Mouse (Mus musculus): Measurements from ENCODE around the gene Uhrf1bp1l. TPM values are rescaled to one million over a fixed set of nuclear protein-coding genes. Genes with fewer than 3 reads are reported as not detected.

The Uhrf1bp1l gene
- polyA plus RNA-seq, 1 experiment, result 43.5 TPM

DNA sequence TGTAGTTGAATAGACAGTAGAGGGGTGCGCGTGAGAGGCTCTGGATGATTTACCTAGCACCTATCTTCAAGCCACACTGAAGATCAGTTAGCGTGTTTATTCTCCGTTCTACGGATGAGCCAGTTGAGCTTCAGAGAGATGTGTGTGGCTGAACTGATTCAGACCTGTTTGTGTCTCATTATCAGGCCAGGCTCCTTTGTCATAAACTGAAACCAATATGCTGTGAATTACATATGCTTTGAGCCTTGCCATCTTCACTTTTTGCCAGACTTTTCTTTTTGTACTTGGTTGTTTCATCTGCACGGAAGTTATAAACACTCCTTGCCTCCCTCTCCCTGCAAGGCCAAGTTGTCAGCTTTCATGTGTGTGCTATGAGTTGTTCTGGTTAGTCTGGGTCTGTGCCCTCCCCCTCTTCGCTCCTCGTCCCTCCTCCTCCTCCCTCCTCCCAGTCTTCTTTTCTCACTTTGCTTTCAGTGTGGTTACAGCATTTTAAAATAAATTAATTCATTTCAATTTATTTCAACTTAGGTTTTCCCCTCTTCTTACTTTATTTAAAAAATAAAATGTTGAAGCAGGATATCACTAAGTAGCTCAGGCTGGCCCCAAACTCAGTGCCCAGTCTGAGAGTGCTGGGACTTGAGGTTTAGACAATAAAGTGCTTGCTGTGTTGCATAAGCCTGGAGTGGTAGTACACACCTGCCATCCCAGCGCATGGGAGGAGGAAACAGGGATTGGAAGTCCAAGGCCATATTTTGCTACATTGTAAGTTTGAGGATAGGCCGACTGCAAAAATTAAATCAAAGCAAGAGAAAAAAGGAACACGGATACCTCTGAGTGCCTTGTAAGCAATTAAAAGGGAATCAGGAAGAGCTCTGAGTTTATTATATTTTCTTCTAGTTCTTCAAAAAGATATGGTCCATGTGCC, 21.3 kb downstream of the Uhrf1bp1l start:
- H3K9ac ChIP-seq (ENCODE audit: low read depth, poor library complexity, severe bottlenecking), result no peak overlapping the region
- no peaks in the 10 kb centered on the region for H3K36me3 ChIP-seq (ENCODE audit: control insufficient read depth, insufficient read depth, low read length, poor library complexity, severe bottlenecking)
- no peak overlapping the region for H3K27ac ChIP-seq (ENCODE audit: insufficient read depth, low read length)
- TF ChIP-seq CTCF (IDR thresholded peaks at IDR 0.05; ENCODE audit: low read depth, low read length) (no peak), POLR2A (IDR thresholded peaks at IDR 0.05; ENCODE audit: insufficient read depth, low read length) (no peak), EP300 (IDR thresholded peaks at IDR 0.05; ENCODE audit: insufficient read depth, low read depth, low read length) (no peak)
- H3K9me3 ChIP-seq (replicated peaks; ENCODE audit: control insufficient read depth, insufficient read depth, low read length, poor library complexity, severe bottlenecking), result no peaks in the 10 kb centered on the region
- no peaks in the 10 kb centered on the region for H3K27me3 ChIP-seq (ENCODE audit: control insufficient read depth, insufficient read depth, low read length, poor library complexity, severe bottlenecking)
- H3K4me3 ChIP-seq (ENCODE audit: low read depth, low read length), result no peak overlapping the region
- no peaks in the 10 kb centered on the region for H3K4me1 ChIP-seq (ENCODE audit: control insufficient read depth, insufficient read depth, low read length)

DNA sequence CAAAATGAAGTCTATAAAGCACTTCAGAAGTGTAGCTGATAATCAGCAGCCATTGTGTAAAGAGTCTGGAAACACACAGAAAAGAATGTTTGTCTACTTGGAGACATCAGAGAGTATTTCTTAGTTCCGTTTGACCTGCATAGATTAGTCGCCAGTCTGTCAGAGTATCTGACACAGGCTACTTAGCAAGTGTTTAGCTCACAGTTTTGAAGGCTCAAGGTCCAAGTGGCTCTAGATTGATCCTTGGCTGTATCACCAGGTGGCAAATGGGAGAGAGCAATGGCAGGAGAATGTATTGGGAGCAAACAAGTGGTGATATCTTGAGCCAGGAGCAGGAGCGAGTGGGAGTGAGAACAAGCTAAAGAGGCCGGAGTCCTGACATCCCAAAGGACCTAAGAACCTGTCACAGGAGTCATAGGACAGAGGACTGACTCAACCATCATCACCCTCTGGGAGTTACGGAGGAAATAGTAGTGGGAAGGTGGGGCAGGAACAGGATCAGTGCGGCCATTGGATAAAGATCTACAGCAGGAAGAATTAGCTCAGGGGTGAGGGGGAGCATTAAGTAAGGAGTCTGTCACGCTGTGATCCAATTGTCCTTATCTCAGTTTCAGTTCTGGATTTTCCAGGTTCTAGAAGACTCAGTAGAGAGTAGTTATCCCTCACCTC, 23.7 kb downstream of the Uhrf1bp1l start:
- Histone ChIP-seq H3K9me3 (replicated peaks; ENCODE audit: control insufficient read depth, insufficient read depth, low read length, poor library complexity, severe bottlenecking) (no peaks in the 10 kb centered on the region), H3K27ac (ENCODE audit: insufficient read depth, low read length) (no peak overlapping the region), H3K36me3 (ENCODE audit: control insufficient read depth, insufficient read depth, low read length, poor library complexity, severe bottlenecking) (no peaks in the 10 kb centered on the region), H3K4me1 (ENCODE audit: control insufficient read depth, insufficient read depth, low read length) (no peaks in the 10 kb centered on the region), H3K9ac (ENCODE audit: low read depth, poor library complexity, severe bottlenecking) (no peak overlapping the region), H3K27me3 (ENCODE audit: control insufficient read depth, insufficient read depth, low read length, poor library complexity, severe bottlenecking) (no peaks in the 10 kb centered on the region), H3K4me3 (ENCODE audit: low read depth, low read length) (no peak overlapping the region)
- no peak for TF ChIP-seq POLR2A (IDR thresholded peaks at IDR 0.05; ENCODE audit: insufficient read depth, low read length)
- no peak for TF ChIP-seq CTCF (IDR thresholded peaks at IDR 0.05; ENCODE audit: low read depth, low read length)
- no peak for TF ChIP-seq EP300 (IDR thresholded peaks at IDR 0.05; ENCODE audit: insufficient read depth, low read depth, low read length)

DNA sequence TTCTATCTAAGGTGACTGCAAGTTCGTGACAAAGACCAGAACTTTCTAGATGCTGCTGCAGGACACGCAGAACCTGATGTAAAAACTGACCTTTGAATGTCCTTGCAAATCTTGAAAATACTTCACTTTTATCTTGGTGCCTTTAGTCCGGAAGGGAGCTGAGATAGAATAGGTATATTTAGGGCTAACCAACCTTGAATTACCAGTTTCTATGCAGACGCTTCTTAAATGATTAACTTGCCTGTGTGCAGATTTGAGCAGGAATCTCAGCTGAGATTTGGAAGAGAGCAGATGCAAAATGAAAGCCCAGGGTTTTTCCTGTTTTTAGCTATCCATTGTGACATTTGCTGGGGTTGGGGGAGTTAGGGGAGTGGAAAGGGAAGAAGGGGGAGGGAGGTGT, 24.3 kb downstream of the Uhrf1bp1l start:
- H3K36me3 ChIP-seq (ENCODE audit: control insufficient read depth, insufficient read depth, low read length, poor library complexity, severe bottlenecking), result no peaks in the 10 kb centered on the region
- TF ChIP-seq EP300 (IDR thresholded peaks at IDR 0.05; ENCODE audit: insufficient read depth, low read depth, low read length), result no peak
- no peak for TF ChIP-seq CTCF (IDR thresholded peaks at IDR 0.05; ENCODE audit: low read depth, low read length)
- TF ChIP-seq POLR2A (IDR thresholded peaks at IDR 0.05; ENCODE audit: insufficient read depth, low read length), result no peak
- H3K27me3 ChIP-seq (ENCODE audit: control insufficient read depth, insufficient read depth, low read length, poor library complexity, severe bottlenecking), result no peaks in the 10 kb centered on the region
- no peak overlapping the region for H3K9ac ChIP-seq (ENCODE audit: low read depth, poor library complexity, severe bottlenecking)
- H3K9me3 ChIP-seq (replicated peaks; ENCODE audit: control insufficient read depth, insufficient read depth, low read length, poor library complexity, severe bottlenecking), result no peaks in the 10 kb centered on the region
- H3K27ac ChIP-seq (ENCODE audit: insufficient read depth, low read length), result no peak overlapping the region
- H3K4me3 ChIP-seq (ENCODE audit: low read depth, low read length), result no peak overlapping the region
- no peaks in the 10 kb centered on the region for H3K4me1 ChIP-seq (ENCODE audit: control insufficient read depth, insufficient read depth, low read length)

DNA sequence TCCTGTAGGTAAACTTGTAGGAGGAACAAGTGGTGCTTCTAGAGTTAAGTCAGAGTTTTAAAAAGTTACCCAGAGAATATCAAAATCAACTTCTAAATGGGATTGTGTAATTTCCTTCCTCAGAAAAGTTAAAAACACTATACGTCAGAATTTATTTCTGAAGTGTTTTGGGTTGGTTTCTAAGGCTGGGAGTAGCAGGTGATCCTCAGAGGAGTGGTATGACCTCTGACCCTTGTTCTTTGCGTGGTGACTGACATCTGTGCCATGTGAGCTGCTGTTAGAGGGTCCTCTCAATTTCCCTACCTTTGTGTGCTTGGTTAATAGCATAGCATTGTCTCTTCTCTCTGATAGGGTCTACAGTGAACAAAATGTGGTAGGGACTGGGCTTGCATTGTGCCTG, 27.1 kb downstream of the Uhrf1bp1l start:
- Histone ChIP-seq H3K9me3 (replicated peaks; ENCODE audit: control insufficient read depth, insufficient read depth, low read length, poor library complexity, severe bottlenecking) (no peaks in the 10 kb centered on the region), H3K4me3 (ENCODE audit: low read depth, low read length) (no peak overlapping the region), H3K27me3 (ENCODE audit: control insufficient read depth, insufficient read depth, low read length, poor library complexity, severe bottlenecking) (no peaks in the 10 kb centered on the region), H3K9ac (ENCODE audit: low read depth, poor library complexity, severe bottlenecking) (no peak overlapping the region), H3K27ac (ENCODE audit: insufficient read depth, low read length) (no peak overlapping the region), H3K4me1 (ENCODE audit: control insufficient read depth, insufficient read depth, low read length) (no peaks in the 10 kb centered on the region), H3K36me3 (ENCODE audit: control insufficient read depth, insufficient read depth, low read length, poor library complexity, severe bottlenecking) (no peaks in the 10 kb centered on the region)
- TF ChIP-seq EP300 (IDR thresholded peaks at IDR 0.05; ENCODE audit: insufficient read depth, low read depth, low read length) (no peak), POLR2A (IDR thresholded peaks at IDR 0.05; ENCODE audit: insufficient read depth, low read length) (no peak), CTCF (IDR thresholded peaks at IDR 0.05; ENCODE audit: low read depth, low read length) (no peak)

DNA sequence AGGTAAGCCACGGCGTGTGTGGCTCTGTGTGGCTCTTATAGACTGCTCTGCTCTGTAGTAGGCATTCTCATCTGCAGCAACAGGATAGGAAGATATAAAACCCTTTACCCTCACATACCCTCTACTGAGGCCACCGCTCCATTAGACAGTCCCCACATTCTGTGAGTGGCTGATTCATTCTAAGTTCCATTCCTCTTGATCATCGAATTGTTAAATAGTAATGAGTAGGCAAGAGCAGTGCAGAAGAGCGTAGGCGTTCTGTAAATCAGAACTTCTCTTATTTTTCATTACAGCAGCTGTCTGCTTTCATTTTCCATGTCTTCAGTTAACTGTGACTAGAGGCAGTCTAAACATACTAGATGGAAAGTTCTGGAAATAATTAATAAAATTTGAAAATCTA, 31.2 kb downstream of the Uhrf1bp1l start:
- TF ChIP-seq EP300 (IDR thresholded peaks at IDR 0.05; ENCODE audit: insufficient read depth, low read depth, low read length), result no peak
- no peak for TF ChIP-seq POLR2A (IDR thresholded peaks at IDR 0.05; ENCODE audit: insufficient read depth, low read length)
- no peak for TF ChIP-seq CTCF (IDR thresholded peaks at IDR 0.05; ENCODE audit: low read depth, low read length)
- Histone ChIP-seq H3K36me3 (ENCODE audit: control insufficient read depth, insufficient read depth, low read length, poor library complexity, severe bottlenecking) (peaks cover 5% of the 10 kb centered on the region; the same call in 1 of the 2 replicates), H3K4me3 (ENCODE audit: low read depth, low read length) (no peak overlapping the region), H3K4me1 (ENCODE audit: control insufficient read depth, insufficient read depth, low read length) (no peaks in the 10 kb centered on the region), H3K27me3 (ENCODE audit: control insufficient read depth, insufficient read depth, low read length, poor library complexity, severe bottlenecking) (no peaks in the 10 kb centered on the region), H3K9me3 (replicated peaks; ENCODE audit: control insufficient read depth, insufficient read depth, low read length, poor library complexity, severe bottlenecking) (no peaks in the 10 kb centered on the region), H3K27ac (ENCODE audit: insufficient read depth, low read length) (no peak overlapping the region), H3K9ac (ENCODE audit: low read depth, poor library complexity, severe bottlenecking) (no peak overlapping the region)

DNA sequence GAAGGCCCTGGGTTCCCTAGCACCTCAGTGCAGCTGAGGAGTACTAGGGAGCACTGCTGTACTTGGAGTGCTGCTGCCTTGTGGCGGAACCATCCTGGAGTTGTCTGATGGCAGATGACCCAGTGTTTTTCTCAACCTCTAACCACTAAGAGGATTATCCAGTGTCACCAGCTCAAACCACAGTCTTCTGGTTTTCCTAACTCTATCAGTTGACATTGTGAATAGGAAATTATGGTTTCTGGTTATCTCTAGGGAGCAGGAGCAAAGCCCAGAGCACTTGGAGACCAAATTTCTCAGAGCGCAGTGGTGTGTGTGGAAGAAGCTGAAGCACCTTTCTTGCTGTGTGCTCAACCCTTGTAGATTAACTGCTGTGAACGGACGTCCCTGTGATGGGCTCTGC, 47.1 kb downstream of the Uhrf1bp1l start:
- no peaks in the 10 kb centered on the region for H3K36me3 ChIP-seq (ENCODE audit: control insufficient read depth, insufficient read depth, low read length, poor library complexity, severe bottlenecking)
- no peaks in the 10 kb centered on the region for H3K4me1 ChIP-seq (ENCODE audit: control insufficient read depth, insufficient read depth, low read length)

More for the DNA sequence above, 47.1 kb downstream of the Uhrf1bp1l start:
- TF ChIP-seq EP300 (IDR thresholded peaks at IDR 0.05; ENCODE audit: insufficient read depth, low read depth, low read length), result no peak
- no peak for TF ChIP-seq CTCF (IDR thresholded peaks at IDR 0.05; ENCODE audit: low read depth, low read length)
- H3K4me3 ChIP-seq (ENCODE audit: low read depth, low read length), result no peak overlapping the region
- H3K9me3 ChIP-seq (replicated peaks; ENCODE audit: control insufficient read depth, insufficient read depth, low read length, poor library complexity, severe bottlenecking), result no peaks in the 10 kb centered on the region
- no peaks in the 10 kb centered on the region for H3K27me3 ChIP-seq (ENCODE audit: control insufficient read depth, insufficient read depth, low read length, poor library complexity, severe bottlenecking)
- H3K9ac ChIP-seq (ENCODE audit: low read depth, poor library complexity, severe bottlenecking), result no peak overlapping the region
- H3K27ac ChIP-seq (ENCODE audit: insufficient read depth, low read length), result no peak overlapping the region
